Mouse (Mus musculus) liver, embryonic 14.5 days (tissue): ENCODE results near the gene A930002H24Rik. TPM values are rescaled to one million over a fixed set of nuclear protein-coding genes. Genes with fewer than 3 reads are reported as not detected.

Source experiments
- ATAC-seq: fragments of 200-750 bp; cut with Nextera tagmentation; 2 replicates; pipeline ENCODE4 v1.8.0; 2017; ENCODE audit warnings: moderate number of reproducible peaks, mild to moderate bottlenecking, moderate library complexity; ENCODE audit not compliant: insufficient read depth
- DNase-seq, 3 experiments: peaks; one replicate each; pipeline ENCODE4 v3.0.0-alpha.2; 2012 to 2013; ENCODE audit warnings: low read depth in 3 of 3, low spot score in 3 of 3
- H3K27ac ChIP-seq: fragments of 300-500 bp; sonication (generic); 2 replicates; pipeline ENCODE4 v1.5.1; 2014; ENCODE audit warnings: moderate library complexity, mild to moderate bottlenecking, control low read depth, inconsistent platforms
- H3K27me3 ChIP-seq: fragments of 300-500 bp; sonication (generic); 2 replicates; pipeline ENCODE4 v1.6.1; 2014; ENCODE audit warnings: mild to moderate bottlenecking, low read length, moderate library complexity; ENCODE audit not compliant: control insufficient read depth, insufficient read depth
- H3K36me3 ChIP-seq: fragments of 300-500 bp; sonication (generic); replicated peaks from 2 replicates; pipeline ENCODE4 v1.6.1; 2014; ENCODE audit warnings: low read depth; ENCODE audit not compliant: control insufficient read depth, insufficient read depth
- H3K4me1 ChIP-seq, 2 experiments: fragments of 200-500 bp in 1 of 2; fragments of 300-500 bp in 1 of 2; sonication (generic) in 1 of 2; replicated peaks; 2 replicates each; pipeline ENCODE4 v1.6.1; 2012 to 2014; ENCODE audit warnings: antibody characterized with exemption in 1 of 2, inconsistent platforms in 1 of 2, low read length in 1 of 2; ENCODE audit not compliant: control insufficient read depth in 2 of 2, insufficient read depth in 2 of 2
- H3K4me2 ChIP-seq: fragments of 300-500 bp; sonication (generic); 2 replicates; pipeline ENCODE4 v1.6.1; 2014; ENCODE audit warnings: low read depth, mild to moderate bottlenecking, control low read depth, moderate library complexity
- H3K4me3 ChIP-seq, 2 experiments: fragments of 200-500 bp in 1 of 2; fragments of 300-500 bp in 1 of 2; sonication (generic) in 1 of 2; 2 replicates each; pipeline ENCODE4 v1.5.1; 2012 to 2014; ENCODE audit warnings: low read depth in 2 of 2, low read length in 2 of 2, mild to moderate bottlenecking in 2 of 2, control low read depth in 1 of 2, inconsistent platforms in 1 of 2, moderate library complexity in 1 of 2; ENCODE audit not compliant: insufficient read depth in 1 of 2
- H3K9ac ChIP-seq: fragments of 300-500 bp; sonication (generic); replicated peaks from 2 replicates; pipeline ENCODE4 v1.6.1; 2014; ENCODE audit warnings: mild to moderate bottlenecking, control low read depth, moderate library complexity
- H3K9me3 ChIP-seq: fragments of 300-500 bp; sonication (generic); 2 replicates; pipeline ENCODE4 v1.6.1; 2016; ENCODE audit warnings: low read length, mixed read lengths; ENCODE audit not compliant: control insufficient read depth
- CTCF ChIP-seq: IDR thresholded peaks from 2 replicates; pipeline ENCODE4 v1.5.1; 2016; ENCODE audit warnings: antibody characterized with exemption, low read depth, control low read depth
- EP300 ChIP-seq: IDR thresholded peaks from 2 replicates; pipeline ENCODE4 v1.6.1; 2016; ENCODE audit warnings: antibody characterized with exemption, low read depth
- WGBS: fragments of 180-500 bp; shearing (Covaris S2); extraction: QIAGEN DNeasy Blood & Tissue Kit; methylation state at CpG from one replicate; pipeline ENCODE4 v1.1.7; 2014; ENCODE audit not compliant: insufficient replicate concordance; 5-methylcytosine and 5-hydroxymethylcytosine counted together
- polyA plus RNA-seq, 2 experiments: library from polyadenylated mRNA; depleted of rRNA in 1 of 2; stranded (reverse) in 1 of 2; unstranded in 1 of 2; fragments of >200 nt; fragmentation: Nextera tagmentation in 1 of 2; extraction: Ambion mirVana in 1 of 2; gene quantifications; 2 replicates each; pipeline versions ENCODE4 v1.2.1 to v1.2.3; 2012 to 2014

The A930002H24Rik gene
- polyA plus RNA-seq, 2 experiments, result 0.29 to 0.68 TPM

GRCm38 (mm10) chr17:63886988-63887387 is 23.4 kb upstream of the A930002H24Rik start:
- WGBS, result 86% methylated on average over 2 of the region's 2 CpGs
- Histone ChIP-seq H3K9ac (no peak overlapping the region), H3K4me2 (no peak overlapping the region), H3K9me3 (no peaks in the 10 kb centered on the region), H3K4me1 (peaks cover 0 to 6% of the 10 kb centered on the region in 2 experiments; a peak in 2 of 4 replicates), H3K36me3 (no peaks in the 10 kb centered on the region), H3K27me3 (no peaks in the 10 kb centered on the region), H3K27ac (no peak overlapping the region), H3K4me3 (no peak overlapping the region)
- TF ChIP-seq EP300, result no peak
- no peak for DNase-seq
- ATAC-seq, result no peak

DNA sequence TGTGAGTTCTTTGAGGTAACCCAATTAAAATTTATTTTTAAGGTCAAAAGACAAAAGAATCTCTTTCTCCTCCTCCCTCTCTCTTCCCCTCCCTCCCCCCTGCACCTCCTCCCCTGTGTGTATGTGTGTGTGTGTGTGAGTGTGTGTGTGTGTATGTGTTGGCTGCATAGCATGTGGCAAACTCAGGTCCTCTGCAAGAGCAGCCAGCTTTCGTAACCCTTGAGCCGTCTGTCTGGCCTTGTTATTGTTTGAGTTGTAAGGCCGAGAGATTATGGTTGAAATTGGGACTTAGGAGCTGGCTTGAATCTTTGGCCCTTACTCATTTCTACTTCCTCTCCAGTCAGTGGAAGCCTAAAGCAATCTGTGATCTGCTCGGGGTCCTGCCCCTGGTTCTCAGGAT is 16.4 kb upstream of the A930002H24Rik start:
- no peak overlapping the region for H3K27ac ChIP-seq
- H3K9ac ChIP-seq, result no peak overlapping the region
- ATAC-seq (no peak), DNase-seq (no peak)
- WGBS, result 68% methylated on average over 4 of the region's 4 CpGs
- no peak overlapping the region for H3K4me3 ChIP-seq
- peaks cover 0 to 3% of the 10 kb centered on the region in 2 experiments; a peak in 1 of 4 replicates for H3K4me1 ChIP-seq
- H3K4me2 ChIP-seq, result no peak overlapping the region
- no peaks in the 10 kb centered on the region for H3K27me3 ChIP-seq
- TF ChIP-seq EP300 (no peak), CTCF (no peak)
- no peaks in the 10 kb centered on the region for H3K36me3 ChIP-seq
- H3K9me3 ChIP-seq, result no peaks in the 10 kb centered on the region

DNA sequence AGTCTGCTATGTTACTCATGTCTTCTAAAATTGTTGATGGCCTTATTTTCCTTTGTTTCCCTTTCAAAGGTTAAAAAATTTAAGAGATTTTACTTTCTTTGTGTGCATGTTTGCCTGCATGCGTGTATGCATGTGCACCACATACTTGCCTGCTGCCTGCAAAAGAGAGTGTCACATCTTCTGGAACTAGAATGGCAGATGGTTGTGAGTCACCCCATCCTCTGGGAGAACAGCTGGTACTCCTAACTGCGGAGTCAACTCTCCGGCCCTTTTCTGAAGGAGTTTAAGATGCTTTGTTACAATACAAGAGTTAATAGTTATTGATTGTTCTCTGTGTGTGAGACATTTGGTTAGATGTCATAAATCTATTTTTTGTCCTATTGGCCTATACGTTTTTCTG is 15.3 kb upstream of the A930002H24Rik start:
- 73% methylated on average over 4 of the region's 4 CpGs for WGBS

DNA sequence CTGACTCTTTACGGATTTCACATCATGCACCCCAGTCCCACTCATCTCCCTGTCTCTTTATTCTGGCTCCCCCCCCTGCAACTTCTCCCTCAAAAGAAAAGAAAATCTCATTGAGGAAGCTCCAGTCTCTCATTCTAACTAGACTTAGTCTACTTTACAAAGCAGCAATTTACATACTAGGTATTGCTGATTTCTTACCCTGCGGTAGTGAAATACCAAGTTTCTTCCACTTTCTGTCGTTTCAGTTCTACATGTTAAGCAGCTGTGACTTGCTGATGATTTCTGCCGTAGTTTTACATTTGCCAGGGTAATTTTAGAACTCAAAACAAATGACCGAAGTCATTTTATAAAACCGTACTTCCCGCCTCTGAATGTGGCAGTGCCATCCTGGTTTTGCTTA is 8.2 kb upstream of the A930002H24Rik start:
- 75% methylated on average over 7 of the region's 7 CpGs for WGBS
- Histone ChIP-seq H3K36me3 (no peaks in the 10 kb centered on the region), H3K27me3 (no peaks in the 10 kb centered on the region), H3K4me3 (no peak overlapping the region), H3K9ac (no peak overlapping the region), H3K9me3 (no peaks in the 10 kb centered on the region), H3K4me2 (no peak overlapping the region), H3K4me1 (no peaks in the 10 kb centered on the region), H3K27ac (no peak overlapping the region)
- DNase-seq (no peak), ATAC-seq (no peak)
- TF ChIP-seq CTCF, result no peak
- TF ChIP-seq EP300, result no peak

More for the DNA sequence above, 15.3 kb upstream of the A930002H24Rik start:
- H3K27ac ChIP-seq, result no peak overlapping the region
- no peak for DNase-seq
- H3K4me1 ChIP-seq, result peaks cover 0 to 3% of the 10 kb centered on the region in 2 experiments; a peak in 1 of 4 replicates
- no peaks in the 10 kb centered on the region for H3K27me3 ChIP-seq
- no peak for TF ChIP-seq EP300
- no peak for ATAC-seq
- no peak overlapping the region for H3K4me3 ChIP-seq
- no peak overlapping the region for H3K4me2 ChIP-seq
- H3K36me3 ChIP-seq, result no peaks in the 10 kb centered on the region
- H3K9ac ChIP-seq, result no peak overlapping the region
- H3K9me3 ChIP-seq, result no peaks in the 10 kb centered on the region

DNA sequence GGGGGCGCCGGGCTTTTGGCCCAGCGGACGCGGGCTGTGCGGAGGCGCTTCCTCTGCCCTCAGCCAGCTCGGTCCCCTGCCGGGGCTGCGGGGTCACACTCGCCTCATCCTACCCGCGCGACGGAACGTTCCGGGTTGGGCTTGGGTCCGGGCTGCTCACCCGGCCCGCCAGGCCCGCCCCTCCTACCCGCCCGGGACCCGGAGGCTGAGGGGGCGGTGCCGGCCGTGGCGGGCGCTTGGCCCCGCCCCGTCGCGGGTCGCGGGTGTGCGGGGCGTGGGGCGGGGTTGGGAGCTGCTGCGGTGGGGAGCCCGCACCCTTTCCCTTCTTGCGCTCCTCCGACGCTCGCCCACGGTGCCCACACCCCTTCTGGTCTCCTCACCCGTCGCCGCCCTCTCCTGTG is 580 bp upstream of the A930002H24Rik start:
- under 1% methylated on average over 44 of the region's 48 CpGs for WGBS
- Histone ChIP-seq H3K9ac (peak overlapping the region; percentile 66), H3K4me1 (peaks cover 8 to 9% of the 10 kb centered on the region in 2 experiments), H3K36me3 (no peaks in the 10 kb centered on the region), H3K4me3 (peak overlapping the region; percentile 77 to 81), H3K27me3 (peaks cover 10% of the 10 kb centered on the region; the same call in 1 of the 2 replicates), H3K4me2 (peak overlapping the region; percentile 99), H3K27ac (no peak overlapping the region), H3K9me3 (no peaks in the 10 kb centered on the region)
- ATAC-seq, result peak; percentile 64
- DNase-seq, result peak in 1 of 3 experiments; percentile 32
- TF ChIP-seq CTCF, result no peak
- TF ChIP-seq EP300, result no peak
